Mouse (Mus musculus): Measurements from ENCODE around the gene Myo1d. TPM values are rescaled to one million over a fixed set of nuclear protein-coding genes. Genes with fewer than 3 reads are reported as not detected.
A peak's percentile ranks its signal among the peaks of the same experiment; 100 is the strongest.

The Myo1d gene
- polyA plus RNA-seq, 1 experiment: 6.4 TPM

- 90% methylated on average over 10 of the region's 10 CpGs for WGBS
- TF ChIP-seq CTCF (IDR thresholded peaks at IDR 0.05; ENCODE audit: control insufficient read depth, insufficient read depth, low read length) (no peak), POLR2A (IDR thresholded peaks at IDR 0.05; ENCODE audit: borderline replicate concordance, control insufficient read depth, low read depth, low read length) (no peak)
Observed at GRCm38 (mm10) chr11:80482347-80482746, 297.5 kb downstream of the Myo1d start.

GRCm38 (mm10) chr11:80481409-80482050, 298.3 kb downstream of the Myo1d start:
- TF ChIP-seq POLR2A (IDR thresholded peaks at IDR 0.05; ENCODE audit: borderline replicate concordance, control insufficient read depth, low read depth, low read length) (no peak), CTCF (IDR thresholded peaks at IDR 0.05; ENCODE audit: control insufficient read depth, insufficient read depth, low read length) (no peak)
- Histone ChIP-seq H3K4me1 (ENCODE audit: control insufficient read depth, insufficient read depth, low read length) (peaks cover 3% of the 10 kb centered on the region), H3K27ac (ENCODE audit: control insufficient read depth, insufficient read depth, low read depth, low read length, poor library complexity) (no peak overlapping the region), H3K4me3 (replicated peaks; ENCODE audit: control insufficient read depth, low read depth, low read length) (no peak overlapping the region)
- WGBS: 90% methylated on average over 13 of the region's 13 CpGs

More at GRCm38 (mm10) chr11:80482347-80482746, 297.5 kb downstream of the Myo1d start:
- Histone ChIP-seq H3K4me3 (replicated peaks; ENCODE audit: control insufficient read depth, low read depth, low read length) (no peak overlapping the region), H3K4me1 (ENCODE audit: control insufficient read depth, insufficient read depth, low read length) (peaks cover 3% of the 10 kb centered on the region), H3K27ac (ENCODE audit: control insufficient read depth, insufficient read depth, low read depth, low read length, poor library complexity) (no peak overlapping the region; the same call in 1 of the 2 replicates)

GRCm38 (mm10) chr11:80479906-80480866, 299.6 kb downstream of the Myo1d start:
- Histone ChIP-seq H3K4me3 (replicated peaks; ENCODE audit: control insufficient read depth, low read depth, low read length) (no peak overlapping the region), H3K4me1 (ENCODE audit: control insufficient read depth, insufficient read depth, low read length) (peaks cover 3% of the 10 kb centered on the region), H3K27ac (ENCODE audit: control insufficient read depth, insufficient read depth, low read depth, low read length, poor library complexity) (peak overlapping the region; percentile 13; the same call in 1 of the 2 replicates)
- WGBS: 80% methylated on average over 31 of the region's 31 CpGs
- TF ChIP-seq CTCF (IDR thresholded peaks at IDR 0.05; ENCODE audit: control insufficient read depth, insufficient read depth, low read length): no peak
- TF ChIP-seq POLR2A (IDR thresholded peaks at IDR 0.05; ENCODE audit: borderline replicate concordance, control insufficient read depth, low read depth, low read length): no peak

GRCm38 (mm10) chr11:80479425-80479824, 300.4 kb downstream of the Myo1d start:
- peaks cover 3% of the 10 kb centered on the region for H3K4me1 ChIP-seq (ENCODE audit: control insufficient read depth, insufficient read depth, low read length)
- no peak for TF ChIP-seq POLR2A (IDR thresholded peaks at IDR 0.05; ENCODE audit: borderline replicate concordance, control insufficient read depth, low read depth, low read length)
- no peak for TF ChIP-seq CTCF (IDR thresholded peaks at IDR 0.05; ENCODE audit: control insufficient read depth, insufficient read depth, low read length)
- H3K27ac ChIP-seq (ENCODE audit: control insufficient read depth, insufficient read depth, low read depth, low read length, poor library complexity): no peak overlapping the region
- 15% methylated on average over 5 of the region's 5 CpGs for WGBS
- no peak overlapping the region for H3K4me3 ChIP-seq (replicated peaks; ENCODE audit: control insufficient read depth, low read depth, low read length)

- 76% methylated on average over 14 of the region's 14 CpGs for WGBS
- Histone ChIP-seq H3K27ac (ENCODE audit: control insufficient read depth, insufficient read depth, low read depth, low read length, poor library complexity) (no peak overlapping the region), H3K4me3 (replicated peaks; ENCODE audit: control insufficient read depth, low read depth, low read length) (peak overlapping the region; percentile 19), H3K4me1 (ENCODE audit: control insufficient read depth, insufficient read depth, low read length) (peaks cover 3% of the 10 kb centered on the region)
- no peak for TF ChIP-seq POLR2A (IDR thresholded peaks at IDR 0.05; ENCODE audit: borderline replicate concordance, control insufficient read depth, low read depth, low read length)
- TF ChIP-seq CTCF (IDR thresholded peaks at IDR 0.05; ENCODE audit: control insufficient read depth, insufficient read depth, low read length): no peak
Observed at GRCm38 (mm10) chr11:80478694-80479412, 301.0 kb downstream of the Myo1d start.

GRCm38 (mm10) chr11:80477341-80478199, 302.3 kb downstream of the Myo1d start:
- TF ChIP-seq CTCF (IDR thresholded peaks at IDR 0.05; ENCODE audit: control insufficient read depth, insufficient read depth, low read length) (no peak), POLR2A (IDR thresholded peaks at IDR 0.05; ENCODE audit: borderline replicate concordance, control insufficient read depth, low read depth, low read length) (peak; percentile 9; the same call in 1 of the 2 replicates)
- Histone ChIP-seq H3K4me1 (ENCODE audit: control insufficient read depth, insufficient read depth, low read length) (peaks cover 3% of the 10 kb centered on the region), H3K27ac (ENCODE audit: control insufficient read depth, insufficient read depth, low read depth, low read length, poor library complexity) (peak overlapping the region; percentile 91), H3K4me3 (replicated peaks; ENCODE audit: control insufficient read depth, low read depth, low read length) (peak overlapping the region; percentile 95)
- WGBS: 20% methylated on average over 55 of the region's 55 CpGs
